Mouse (Mus musculus) stomach, embryonic 16.5 days (tissue): ENCODE measurements around the gene Neurog1. TPM values are rescaled to one million over a fixed set of nuclear protein-coding genes. Genes with fewer than 3 reads are reported as not detected.

ENCODE experiments used
- ATAC-seq: fragments of 200-750 bp; cut with Nextera tagmentation; 2 replicates; pipeline ENCODE4 v1.8.0; 2017; ENCODE audit warnings: moderate number of reproducible peaks, moderate TSS enrichment; ENCODE audit not compliant: insufficient read depth, low FRiP score
- H3K27ac ChIP-seq: fragments of 300-500 bp; sonication (generic); 2 replicates; pipeline ENCODE4 v1.5.1; 2014; ENCODE audit warnings: low read length
- H3K27me3 ChIP-seq: fragments of 300-500 bp; sonication (generic); 2 replicates; pipeline ENCODE4 v1.6.1; 2014; ENCODE audit warnings: low read length, control low read depth, mixed read lengths; ENCODE audit not compliant: control insufficient read depth, insufficient read depth
- H3K36me3 ChIP-seq: fragments of 300-500 bp; sonication (generic); 2 replicates; pipeline ENCODE4 v1.6.1; 2014; ENCODE audit warnings: low read length; ENCODE audit not compliant: control insufficient read depth, insufficient read depth
- H3K4me1 ChIP-seq: fragments of 300-500 bp; sonication (generic); 2 replicates; pipeline ENCODE4 v1.6.1; 2014; ENCODE audit warnings: low read length, control low read depth, mixed read lengths; ENCODE audit not compliant: control insufficient read depth, insufficient read depth
- H3K4me2 ChIP-seq: fragments of 300-500 bp; sonication (generic); 2 replicates; pipeline ENCODE4 v1.6.1; 2014; ENCODE audit warnings: low read depth, low read length, mixed read lengths
- H3K4me3 ChIP-seq: fragments of 300-500 bp; sonication (generic); replicated peaks from 2 replicates; pipeline ENCODE4 v1.5.1; 2014; ENCODE audit warnings: mild to moderate bottlenecking, low read length
- H3K9ac ChIP-seq: fragments of 300-500 bp; sonication (generic); 2 replicates; pipeline ENCODE4 v1.6.1; 2014; ENCODE audit warnings: low read length
- H3K9me3 ChIP-seq: fragments of 300-500 bp; sonication (generic); replicated peaks from 2 replicates; pipeline ENCODE4 v1.6.1; 2016; ENCODE audit warnings: low read length, control low read depth; ENCODE audit not compliant: control insufficient read depth
- WGBS: fragments of 180-500 bp; shearing (Covaris S2); extraction: QIAGEN DNeasy Blood & Tissue Kit; methylation state at CpG from one replicate; pipeline ENCODE4 v1.1.7; 2014; 5-methylcytosine and 5-hydroxymethylcytosine counted together
- polyA plus RNA-seq: library from polyadenylated mRNA; unstranded; fragments of >200 nt; fragmentation: Nextera tagmentation; extraction: Ambion mirVana; gene quantifications from 2 replicates; pipeline ENCODE4 v1.2.1, GENCODE M21; 2015

Gene Neurog1
- polyA plus RNA-seq, 1 experiment from 2014 or later = not detected

GRCm38 (mm10) chr13:56287091-56287490, 35.1 kb upstream of the Neurog1 start:
- no peak for ATAC-seq
- WGBS = 82% methylated on average over 9 of the region's 9 CpGs
- H3K9me3 ChIP-seq = no peaks in the 10 kb centered on the region
- H3K9ac ChIP-seq = no peak overlapping the region
- no peak overlapping the region for H3K4me3 ChIP-seq
- H3K4me1 ChIP-seq = no peaks in the 10 kb centered on the region
- no peaks in the 10 kb centered on the region for H3K27me3 ChIP-seq
- H3K4me2 ChIP-seq = no peak overlapping the region
- no peaks in the 10 kb centered on the region for H3K36me3 ChIP-seq
- no peak overlapping the region for H3K27ac ChIP-seq

GRCm38 (mm10) chr13:56283321-56283720, 31.4 kb upstream of the Neurog1 start:
- no peak overlapping the region for H3K4me3 ChIP-seq
- no peaks in the 10 kb centered on the region for H3K9me3 ChIP-seq
- no peaks in the 10 kb centered on the region for H3K4me1 ChIP-seq
- no peak overlapping the region for H3K4me2 ChIP-seq
- no peaks in the 10 kb centered on the region for H3K27me3 ChIP-seq
- no peak overlapping the region for H3K9ac ChIP-seq
- 89% methylated on average over 13 of the region's 13 CpGs for WGBS
- no peak for ATAC-seq
- H3K36me3 ChIP-seq = no peaks in the 10 kb centered on the region
- H3K27ac ChIP-seq = no peak overlapping the region

- H3K36me3 ChIP-seq = no peaks in the 10 kb centered on the region
- no peak overlapping the region for H3K9ac ChIP-seq
- no peak overlapping the region for H3K4me3 ChIP-seq
- H3K4me1 ChIP-seq = no peaks in the 10 kb centered on the region
- H3K9me3 ChIP-seq = no peaks in the 10 kb centered on the region
- WGBS = 79% methylated on average over 6 of the region's 6 CpGs
- no peaks in the 10 kb centered on the region for H3K27me3 ChIP-seq
- H3K27ac ChIP-seq = no peak overlapping the region
- no peak overlapping the region for H3K4me2 ChIP-seq
- ATAC-seq = no peak
Measured at GRCm38 (mm10) chr13:56280356-56280755, 28.4 kb upstream of the Neurog1 start.

- H3K4me3 ChIP-seq = no peak overlapping the region
- peak; percentile 71; the same call in 1 of the 2 replicates for ATAC-seq
- H3K9me3 ChIP-seq = no peaks in the 10 kb centered on the region
- no peak overlapping the region for H3K9ac ChIP-seq
- H3K36me3 ChIP-seq = no peaks in the 10 kb centered on the region
- H3K4me1 ChIP-seq = no peaks in the 10 kb centered on the region
- no peaks in the 10 kb centered on the region for H3K27me3 ChIP-seq
- WGBS = 18% methylated on average over 8 of the region's 8 CpGs
- H3K27ac ChIP-seq = no peak overlapping the region
- no peak overlapping the region for H3K4me2 ChIP-seq
Measured at GRCm38 (mm10) chr13:56279439-56279838, 27.5 kb upstream of the Neurog1 start.

- H3K4me2 ChIP-seq = no peak overlapping the region
- no peaks in the 10 kb centered on the region for H3K4me1 ChIP-seq
- H3K9ac ChIP-seq = no peak overlapping the region
- no peaks in the 10 kb centered on the region for H3K36me3 ChIP-seq
- 49% methylated on average over 2 of the region's 2 CpGs for WGBS
- no peak overlapping the region for H3K27ac ChIP-seq
- no peak for ATAC-seq
- no peak overlapping the region for H3K4me3 ChIP-seq
- H3K27me3 ChIP-seq = no peaks in the 10 kb centered on the region
- peaks cover 7% of the 10 kb centered on the region for H3K9me3 ChIP-seq
Measured at GRCm38 (mm10) chr13:56275171-56275570, 23.2 kb upstream of the Neurog1 start.

GRCm38 (mm10) chr13:56270124-56270523, 18.2 kb upstream of the Neurog1 start:
- H3K9me3 ChIP-seq = peaks cover 7% of the 10 kb centered on the region
- WGBS = 63% methylated on average over 13 of the region's 13 CpGs

GRCm38 (mm10) chr13:56267396-56267795, 15.4 kb upstream of the Neurog1 start:
- Histone ChIP-seq H3K4me1 (no peaks in the 10 kb centered on the region), H3K9me3 (peaks cover 7% of the 10 kb centered on the region), H3K9ac (no peak overlapping the region), H3K36me3 (no peaks in the 10 kb centered on the region), H3K4me3 (no peak overlapping the region), H3K4me2 (no peak overlapping the region), H3K27ac (no peak overlapping the region), H3K27me3 (peaks cover 19% of the 10 kb centered on the region)
- no peak for ATAC-seq
- 76% methylated on average over 4 of the region's 4 CpGs for WGBS

More at GRCm38 (mm10) chr13:56270124-56270523, 18.2 kb upstream of the Neurog1 start:
- Histone ChIP-seq H3K4me1 (no peaks in the 10 kb centered on the region), H3K27ac (no peak overlapping the region), H3K27me3 (peaks cover 9% of the 10 kb centered on the region), H3K4me3 (no peak overlapping the region), H3K36me3 (no peaks in the 10 kb centered on the region), H3K4me2 (no peak overlapping the region), H3K9ac (no peak overlapping the region)
- no peak for ATAC-seq

- WGBS = 34% methylated on average over 8 of the region's 8 CpGs
- H3K9me3 ChIP-seq = peaks cover 5% of the 10 kb centered on the region
Measured at GRCm38 (mm10) chr13:56266435-56266834, 14.5 kb upstream of the Neurog1 start.

GRCm38 (mm10) chr13:56265661-56266060, 13.7 kb upstream of the Neurog1 start:
- Histone ChIP-seq H3K9me3 (no peaks in the 10 kb centered on the region), H3K9ac (no peak overlapping the region), H3K4me1 (no peaks in the 10 kb centered on the region), H3K36me3 (no peaks in the 10 kb centered on the region), H3K4me2 (no peak overlapping the region), H3K27ac (no peak overlapping the region), H3K4me3 (no peak overlapping the region), H3K27me3 (peaks cover 36% of the 10 kb centered on the region)
- ATAC-seq = no peak
- 52% methylated on average over 5 of the region's 5 CpGs for WGBS

More at GRCm38 (mm10) chr13:56266435-56266834, 14.5 kb upstream of the Neurog1 start:
- H3K9ac ChIP-seq = no peak overlapping the region
- no peak overlapping the region for H3K27ac ChIP-seq
- no peak; the same call in 1 of the 2 replicates for ATAC-seq
- no peak overlapping the region for H3K4me3 ChIP-seq
- no peak overlapping the region for H3K4me2 ChIP-seq
- H3K27me3 ChIP-seq = peaks cover 29% of the 10 kb centered on the region
- H3K4me1 ChIP-seq = no peaks in the 10 kb centered on the region
- no peaks in the 10 kb centered on the region for H3K36me3 ChIP-seq

- no peaks in the 10 kb centered on the region for H3K9me3 ChIP-seq
- H3K36me3 ChIP-seq = no peaks in the 10 kb centered on the region
- no peak for ATAC-seq
- WGBS = 43% methylated on average over 4 of the region's 4 CpGs
- no peak overlapping the region for H3K27ac ChIP-seq
- H3K27me3 ChIP-seq = peaks cover 68% of the 10 kb centered on the region
- H3K4me3 ChIP-seq = no peak overlapping the region
- H3K4me2 ChIP-seq = no peak overlapping the region
- no peaks in the 10 kb centered on the region; the same call in 1 of the 2 replicates for H3K4me1 ChIP-seq
- no peak overlapping the region for H3K9ac ChIP-seq
Measured at GRCm38 (mm10) chr13:56262269-56262668, 10.3 kb upstream of the Neurog1 start.
